Mouse (Mus musculus) CD4-positive, CD25-positive, alpha-beta regulatory T cell, adult 4 months (primary cell): ENCODE measurements around the gene Lca5l. TPM values are rescaled to one million over a fixed set of nuclear protein-coding genes. Genes with fewer than 3 reads are reported as not detected.

Experiments used
- ATAC-seq: one replicate; pipeline ENCODE4 v1.8.0; 2017
- polyA plus RNA-seq, 2 experiments: library from polyadenylated mRNA; unstranded; fragments of 100-300 nt; shearing (Covaris generic); gene quantifications; one replicate each; pipeline ENCODE4 v1.2.1; 2017

Lca5l gene
- polyA plus RNA-seq, 2 experiments from 2014 or later: not detected

DNA sequence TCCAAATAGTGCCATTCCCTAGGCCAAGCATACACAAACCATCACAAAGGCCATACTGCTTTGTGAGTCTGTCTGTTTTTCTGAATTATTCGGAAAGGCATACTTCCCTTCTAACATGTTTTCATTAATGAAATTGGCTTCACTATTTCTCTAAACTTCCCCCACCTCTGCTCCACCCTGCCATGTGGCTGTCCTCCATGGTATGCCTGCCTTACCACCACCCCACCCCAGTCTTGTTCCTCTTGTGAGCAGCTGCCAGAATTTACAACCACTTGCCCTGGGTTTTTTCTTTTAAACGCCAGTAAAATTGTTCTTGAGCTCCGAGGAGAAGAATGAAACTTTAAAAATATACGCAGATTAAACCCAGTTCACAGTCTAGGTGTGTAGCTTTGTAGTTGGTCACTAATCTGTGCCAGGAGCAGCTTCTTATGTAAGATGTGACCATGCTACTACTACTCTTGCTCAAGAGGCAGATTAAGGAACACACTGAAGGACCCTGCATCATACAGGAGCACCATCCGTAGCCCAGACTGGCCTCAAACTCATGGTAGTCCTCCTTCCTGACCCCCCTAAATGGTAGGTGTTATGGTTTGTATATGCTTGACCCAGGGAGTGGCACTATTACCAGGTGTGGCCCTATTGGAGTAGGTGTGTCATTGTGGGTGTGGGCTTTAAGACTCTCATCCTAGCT is 81.3 kb downstream of the Lca5l start:
- no peak for ATAC-seq

DNA sequence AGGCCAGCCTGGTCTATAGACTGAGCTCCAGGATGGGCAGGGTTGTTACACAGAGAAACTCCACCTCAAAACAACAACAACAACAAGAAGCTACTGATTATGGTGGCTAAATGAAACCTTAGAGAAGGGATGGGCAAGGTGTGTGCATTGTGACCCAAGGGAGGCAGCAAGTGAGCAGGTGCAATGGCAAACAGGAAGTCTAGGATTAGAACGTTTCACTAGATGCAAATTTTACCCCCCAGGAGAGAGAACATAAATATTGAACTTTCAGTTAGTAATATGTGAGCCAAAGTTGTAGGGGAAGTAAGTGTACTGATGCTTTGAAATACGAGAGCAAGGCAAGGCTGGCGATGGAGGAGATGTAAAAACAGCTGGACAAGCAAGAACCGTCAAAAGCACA is 82.4 kb downstream of the Lca5l start:
- no peak for ATAC-seq

Other genes with a start within 250 kb of the Lca5l start
- gene Psmg1, start 201.3 kb downstream of the Lca5l start, polyA plus RNA-seq: 10 to 100 TPM; 23.4 to 24.1 TPM
- 10 to 100 TPM; 54.9 to 60.0 TPM for gene Brwd1, start 109.7 kb downstream of the Lca5l start, polyA plus RNA-seq
- 10 to 100 TPM; 62.4 to 79.5 TPM for gene Hmgn1, start 64.5 kb downstream of the Lca5l start, polyA plus RNA-seq
- 10 to 100 TPM; 19.1 to 21.4 TPM for gene Wrb, start 46.9 kb downstream of the Lca5l start, polyA plus RNA-seq
- not detected for gene Sh3bgr, start 8.2 kb upstream of the Lca5l start, polyA plus RNA-seq
- 1 to 10 TPM; 2.1 to 2.7 TPM for gene B3galt5, start 43.5 kb upstream of the Lca5l start, polyA plus RNA-seq